Mouse (Mus musculus): ENCODE results near the gene Akap10. TPM values are rescaled to one million over a fixed set of nuclear protein-coding genes. Genes with fewer than 3 reads are reported as not detected.
"Not testable (repeated sequence)": the region's sequence is repeated elsewhere in the genome, so short reads cannot be mapped to it uniquely, and the experiment has no call there.

The Akap10 gene
- polyA plus RNA-seq, 1 experiment from 2014 or later: 12.0 TPM

DNA sequence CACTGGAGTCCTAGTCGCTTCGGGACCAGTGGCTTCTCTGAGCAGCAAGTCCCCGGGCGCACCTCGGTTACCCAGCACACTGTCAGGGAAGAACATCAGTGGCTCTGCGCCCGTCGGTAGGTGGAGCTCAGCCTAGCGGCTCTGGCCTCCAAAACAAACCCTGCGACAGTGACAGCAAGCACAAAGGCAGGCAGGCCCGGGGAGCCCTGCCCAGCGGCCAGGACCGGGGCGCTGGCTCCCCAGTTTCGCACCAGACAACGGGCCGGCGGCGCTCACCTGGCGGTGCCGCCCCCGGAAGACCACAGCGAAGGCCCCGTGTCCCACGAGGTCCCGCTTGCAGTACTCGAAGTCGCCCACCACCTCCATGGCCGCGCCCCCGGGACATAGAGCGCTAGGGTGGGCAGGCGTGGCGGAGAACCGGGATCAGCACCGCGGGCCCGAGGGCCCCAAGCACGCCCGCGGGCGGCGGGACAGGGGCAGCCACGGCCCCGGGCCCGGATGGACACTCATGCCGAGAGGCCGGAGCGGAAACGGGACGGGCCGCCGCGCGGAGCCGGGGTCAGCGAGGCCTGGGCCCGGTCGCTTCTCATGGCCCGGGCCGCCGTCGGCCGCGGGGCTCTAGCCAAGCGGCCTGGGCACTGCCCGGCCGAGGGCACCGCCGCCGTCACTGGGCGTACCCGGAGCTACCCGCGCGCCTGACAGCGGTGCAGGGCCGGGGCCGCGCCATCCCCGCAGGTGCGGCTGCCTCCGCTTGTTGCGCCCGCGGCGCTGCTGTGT is 75.7 kb downstream of the Akap10 start:
- ATAC-seq (ENCODE audit: low FRiP score): peak; percentile 89
- H3K4me1 ChIP-seq: peaks cover 31% of the 10 kb centered on the region
- peak overlapping the region; percentile 95 for H3K27ac ChIP-seq (replicated peaks)
- H3K27me3 ChIP-seq (replicated peaks): no peaks in the 10 kb centered on the region
- H3K4me2 ChIP-seq: peak overlapping the region; percentile 79
- H3K9ac ChIP-seq (replicated peaks): peak overlapping the region; percentile 99
- no peaks in the 10 kb centered on the region for H3K9me3 ChIP-seq (replicated peaks)
- peak overlapping the region; percentile 86 for H3K4me3 ChIP-seq (replicated peaks)
- peaks cover 4% of the 10 kb centered on the region; the same call in 1 of the 2 replicates for H3K36me3 ChIP-seq
- WGBS: under 1% methylated on average over 81 of the region's 87 CpGs

DNA sequence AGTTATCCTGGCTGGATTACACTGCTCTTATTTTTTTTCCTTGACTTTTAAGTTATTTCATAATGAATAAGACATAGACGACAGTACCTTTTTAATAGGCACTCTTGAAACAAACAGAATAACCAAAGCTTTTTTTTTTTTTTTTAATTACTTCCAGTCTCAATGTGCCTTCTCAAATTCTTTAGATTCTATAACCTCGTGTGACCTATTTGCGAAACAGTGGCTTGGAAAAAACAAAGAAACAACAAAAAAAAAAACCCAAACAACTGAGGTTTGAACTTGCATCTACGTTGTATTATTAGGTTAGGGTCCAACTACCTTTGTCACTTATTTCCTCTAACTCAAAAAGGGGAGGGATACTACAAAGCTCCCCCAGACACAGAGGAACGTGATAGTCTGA is 76.4 kb downstream of the Akap10 start:
- 15% methylated on average over 5 of the region's 5 CpGs for WGBS
- Histone ChIP-seq H3K27me3 (replicated peaks) (no peaks in the 10 kb centered on the region), H3K4me2 (peak overlapping the region; percentile 79), H3K27ac (replicated peaks) (peak overlapping the region; percentile 95), H3K4me3 (replicated peaks) (peak overlapping the region; percentile 86), H3K9ac (replicated peaks) (peak overlapping the region; percentile 99), H3K36me3 (peaks cover 4% of the 10 kb centered on the region; the same call in 1 of the 2 replicates), H3K9me3 (replicated peaks) (no peaks in the 10 kb centered on the region), H3K4me1 (peaks cover 33% of the 10 kb centered on the region)
- ATAC-seq (ENCODE audit: low FRiP score): no peak

DNA sequence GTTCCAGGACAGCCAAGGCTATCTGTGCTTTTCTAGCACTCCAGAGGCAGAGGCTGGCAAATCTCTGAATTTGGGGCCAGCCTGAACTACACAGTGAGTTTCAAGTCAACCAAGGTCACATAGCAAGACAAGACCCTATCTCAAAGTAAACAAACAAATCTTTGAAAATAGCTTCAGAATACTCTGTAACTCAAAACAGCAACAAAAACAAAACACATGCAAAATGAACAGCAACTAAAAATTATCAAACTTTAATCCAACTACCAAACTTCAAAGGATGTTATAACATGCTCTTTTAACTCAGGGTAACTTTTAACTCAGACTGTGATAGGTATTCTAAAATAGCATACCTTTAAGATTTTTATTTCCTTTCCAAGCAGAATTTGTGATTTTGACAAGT is 77.1 kb downstream of the Akap10 start:
- H3K4me2 ChIP-seq: peak overlapping the region; percentile 40

DNA sequence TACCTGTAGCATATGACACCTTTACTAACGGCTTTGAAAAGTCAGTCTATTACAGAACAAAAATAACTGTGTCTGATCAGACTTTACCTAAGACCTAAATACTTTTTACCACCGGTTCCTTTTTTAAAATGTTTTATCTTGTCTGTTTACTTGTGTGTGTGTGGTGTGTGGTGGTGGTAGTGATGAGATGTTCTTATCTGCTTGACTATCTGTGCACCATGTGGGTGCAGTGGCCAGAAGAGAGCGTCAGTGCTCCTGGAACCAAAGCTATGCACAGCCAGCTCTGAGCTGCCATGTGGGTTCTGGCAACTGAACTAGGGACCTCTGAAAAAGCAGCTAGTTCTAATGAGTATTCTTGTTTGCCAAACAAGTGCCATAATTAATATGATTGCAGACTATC is 78.9 kb downstream of the Akap10 start:
- WGBS: 89% methylated on average over 3 of the region's 3 CpGs
- H3K9me3 ChIP-seq (replicated peaks): no peaks in the 10 kb centered on the region
- H3K27ac ChIP-seq (replicated peaks): no peak overlapping the region
- H3K4me3 ChIP-seq (replicated peaks): no peak overlapping the region
- peaks cover 4% of the 10 kb centered on the region; the same call in 1 of the 2 replicates for H3K36me3 ChIP-seq
- H3K27me3 ChIP-seq (replicated peaks): no peaks in the 10 kb centered on the region
- H3K4me1 ChIP-seq: peaks cover 33% of the 10 kb centered on the region
- H3K9ac ChIP-seq (replicated peaks): no peak overlapping the region
- no peak for ATAC-seq (ENCODE audit: low FRiP score)
- no peak overlapping the region for H3K4me2 ChIP-seq

More for the DNA sequence above, 77.1 kb downstream of the Akap10 start:
- no peak for ATAC-seq (ENCODE audit: low FRiP score)
- H3K4me1 ChIP-seq: peaks cover 33% of the 10 kb centered on the region
- H3K9ac ChIP-seq (replicated peaks): peak overlapping the region; percentile 17; the same call in 1 of the 2 replicates
- no peak overlapping the region for H3K27ac ChIP-seq (replicated peaks)
- peaks cover 4% of the 10 kb centered on the region; the same call in 1 of the 2 replicates for H3K36me3 ChIP-seq
- peak overlapping the region; percentile 8; the same call in 1 of the 2 replicates for H3K4me3 ChIP-seq (replicated peaks)
- H3K9me3 ChIP-seq (replicated peaks): no peaks in the 10 kb centered on the region
- H3K27me3 ChIP-seq (replicated peaks): no peaks in the 10 kb centered on the region

DNA sequence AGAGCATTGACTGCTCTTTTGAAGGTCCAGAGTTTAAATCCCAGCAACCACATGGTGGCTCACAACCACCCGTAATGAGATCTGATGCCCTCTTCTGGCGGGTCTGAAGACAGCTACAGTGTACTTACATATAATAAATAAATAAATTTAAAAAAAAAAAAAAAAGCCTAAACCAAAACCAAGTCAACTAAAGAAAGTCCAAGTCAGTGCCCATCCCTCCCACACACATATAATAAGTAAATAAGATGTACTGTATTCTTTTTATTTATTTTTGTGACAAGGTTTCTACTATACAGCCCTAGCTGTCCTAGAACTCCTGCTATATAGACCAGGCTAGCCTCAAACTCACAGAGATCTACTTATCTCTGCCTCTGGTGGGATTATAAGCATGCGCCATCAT is 89.4 kb downstream of the Akap10 start:
- not testable (repeated sequence) for H3K4me1 ChIP-seq; H3K27ac ChIP-seq (replicated peaks); H3K27me3 ChIP-seq (replicated peaks); H3K9me3 ChIP-seq (replicated peaks); ATAC-seq (ENCODE audit: low FRiP score); H3K4me2 ChIP-seq; H3K9ac ChIP-seq (replicated peaks); H3K4me3 ChIP-seq (replicated peaks)
- 75% methylated on average over 3 of the region's 3 CpGs for whole genome bisulfite sequencing
- peaks cover 46% of the 10 kb centered on the region for H3K36me3 ChIP-seq

DNA sequence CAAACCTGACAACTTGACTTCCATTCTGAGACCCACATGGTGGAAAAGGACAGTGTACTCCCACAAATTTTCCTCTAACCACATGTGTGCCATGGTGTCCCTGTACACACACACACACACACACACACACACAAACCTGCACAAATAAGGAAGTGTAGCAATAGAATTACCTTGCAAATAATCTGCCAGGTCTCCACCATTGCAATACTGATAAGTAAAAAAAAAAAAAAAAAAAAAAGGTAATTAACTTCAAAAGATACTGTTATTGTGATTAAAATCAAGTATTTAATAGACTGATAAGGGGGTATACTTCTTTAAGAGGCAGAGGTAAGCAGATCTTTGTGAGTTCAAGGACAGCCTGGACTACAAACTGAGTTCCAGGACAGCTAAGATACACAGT is 90.1 kb downstream of the Akap10 start:
- Histone ChIP-seq H3K9me3 (replicated peaks) (no peaks in the 10 kb centered on the region), H3K4me1 (no peaks in the 10 kb centered on the region), H3K4me3 (replicated peaks) (no peak overlapping the region), H3K4me2 (no peak overlapping the region), H3K36me3 (peaks cover 43% of the 10 kb centered on the region), H3K27me3 (replicated peaks) (no peaks in the 10 kb centered on the region), H3K9ac (replicated peaks) (no peak overlapping the region), H3K27ac (replicated peaks) (no peak overlapping the region)
- no peak for ATAC-seq (ENCODE audit: low FRiP score)

DNA sequence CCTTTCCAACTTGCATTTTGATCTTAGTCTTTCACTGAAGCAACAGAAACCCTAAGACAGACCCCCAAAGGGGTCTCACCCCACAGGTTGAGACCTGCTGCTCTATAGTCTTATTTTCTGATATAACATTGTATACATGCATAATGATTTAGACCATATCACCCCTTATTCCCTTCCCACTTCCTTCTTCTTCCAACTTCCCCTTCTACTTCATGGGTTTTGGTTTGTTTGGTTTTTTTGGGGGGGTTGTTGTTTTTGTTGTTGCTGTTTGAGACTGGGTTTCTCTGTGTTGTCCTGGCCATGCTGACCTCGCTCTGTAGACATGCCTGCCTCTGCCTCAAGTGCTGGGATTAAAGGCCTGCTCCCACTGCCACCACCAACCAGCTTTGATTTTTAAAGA is 90.9 kb downstream of the Akap10 start:
- Histone ChIP-seq H3K9me3 (replicated peaks) (no peaks in the 10 kb centered on the region), H3K4me2 (no peak overlapping the region), H3K4me1 (no peaks in the 10 kb centered on the region), H3K36me3 (peaks cover 46% of the 10 kb centered on the region), H3K27me3 (replicated peaks) (no peaks in the 10 kb centered on the region), H3K9ac (replicated peaks) (no peak overlapping the region), H3K27ac (replicated peaks) (no peak overlapping the region), H3K4me3 (replicated peaks) (no peak overlapping the region)
- 100% methylated on average over 1 of the region's 1 CpGs for WGBS
- no peak for ATAC-seq (ENCODE audit: low FRiP score)

Other genes starting within 250 kb of the Akap10 start
- 0.27 and 1.1 TPM in 2 replicates for gene Fam83g, start 246.2 kb downstream of the Akap10 start, polyA plus RNA-seq (2015; fragmentation: Nextera tagmentation; extraction: Ambion mirVana)
- gene Slc5a10, start 209.4 kb downstream of the Akap10 start, polyA plus RNA-seq (2015; fragmentation: Nextera tagmentation; extraction: Ambion mirVana): not detected in 2 replicates
- 43.1 and 49.8 TPM in 2 replicates for gene Prpsap2, start 168.2 kb downstream of the Akap10 start, polyA plus RNA-seq (2015; fragmentation: Nextera tagmentation; extraction: Ambion mirVana)
- 28.9 and 31.4 TPM in 2 replicates for gene Ulk2, start 75.2 kb downstream of the Akap10 start, polyA plus RNA-seq (2015; fragmentation: Nextera tagmentation; extraction: Ambion mirVana)
- gene Specc1, start 26.5 kb upstream of the Akap10 start, polyA plus RNA-seq (2015; fragmentation: Nextera tagmentation; extraction: Ambion mirVana): 9.7 and 11.2 TPM in 2 replicates